In the genomic region with DNA sequence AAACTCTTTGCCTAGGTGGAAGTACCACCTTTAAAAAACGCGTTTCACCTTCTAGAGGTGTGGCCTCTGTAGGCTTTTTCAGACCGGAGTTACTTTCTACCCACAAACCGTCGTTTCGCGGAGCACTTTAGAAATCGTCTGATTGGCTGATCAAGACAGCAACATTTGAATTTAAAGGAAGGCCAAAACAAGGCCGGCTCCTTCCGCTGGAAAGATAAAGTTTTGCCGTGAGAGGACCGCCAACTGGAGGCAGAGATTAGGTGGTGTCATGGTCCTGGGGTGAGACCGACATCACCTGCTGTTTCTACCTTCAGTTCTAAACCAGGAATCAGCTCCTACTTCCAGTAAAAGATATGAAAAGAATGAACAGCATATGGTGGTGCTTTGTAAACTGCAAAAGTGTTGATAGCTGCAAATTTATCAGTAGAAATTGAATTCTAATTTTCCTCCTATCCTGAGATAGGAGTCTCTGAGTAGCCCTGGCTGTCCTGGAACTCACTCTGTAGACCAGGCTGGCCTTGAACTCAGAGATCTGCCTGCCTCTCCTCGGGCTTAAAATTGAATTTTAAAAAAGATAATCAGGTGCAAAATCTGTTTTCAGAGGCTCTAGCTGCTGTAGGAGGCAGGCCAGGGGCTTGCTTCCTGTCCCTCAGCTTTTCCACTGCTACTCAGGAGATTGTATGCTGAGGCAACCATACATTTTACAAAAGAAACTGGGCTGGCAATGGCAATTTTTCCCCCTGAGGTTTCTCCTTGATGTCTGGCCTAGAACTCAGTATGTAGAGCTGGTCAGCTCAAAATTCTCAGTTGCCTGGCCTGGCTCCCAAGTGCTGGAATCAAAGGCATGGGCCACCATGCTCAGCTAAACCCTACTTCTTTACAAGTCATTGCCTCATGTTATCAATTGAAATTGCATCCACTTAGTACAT, we compare ENCODE assay signal across 8 mouse cellular contexts. TPM values are rescaled to one million over a fixed set of nuclear protein-coding genes. Genes with fewer than 3 reads are reported as not detected.
DNase-seq lines count a peak whose midpoint lies in the region; ATAC-seq and TF ChIP-seq lines count a peak whose summit lies in the region.

No protein-coding gene starts in this region.

- H3K27ac ChIP-seq in embryonic facial prominence, embryonic 11.5 days (replicated peaks; ENCODE audit: low read depth, low read length): no peak overlapping the region
- no peak overlapping the region for H3K27ac ChIP-seq in intestine, postnatal 0 days (ENCODE audit: low read depth, low read length)
- no peak overlapping the region for H3K27ac ChIP-seq in neural tube, embryonic 15.5 days (replicated peaks)

- no peaks in the 10 kb centered on the region for H3K27me3 ChIP-seq in embryonic facial prominence, embryonic 11.5 days (ENCODE audit: control insufficient read depth, insufficient read depth, low read length)
- H3K27me3 ChIP-seq in intestine, postnatal 0 days (replicated peaks; ENCODE audit: control insufficient read depth, insufficient read depth, low read length): no peaks in the 10 kb centered on the region
- H3K27me3 ChIP-seq in neural tube, embryonic 15.5 days (replicated peaks): no peaks in the 10 kb centered on the region

- H3K36me3 ChIP-seq in embryonic facial prominence, embryonic 11.5 days (replicated peaks; ENCODE audit: control insufficient read depth, insufficient read depth, low read depth, low read length): no peaks in the 10 kb centered on the region; the same call in 1 of the 2 replicates
- peaks cover 21% of the 10 kb centered on the region for H3K36me3 ChIP-seq in intestine, postnatal 0 days (ENCODE audit: control insufficient read depth, insufficient read depth)
- peaks cover 21% of the 10 kb centered on the region for H3K36me3 ChIP-seq in neural tube, embryonic 15.5 days

- peak; percentile 42 for DNase-seq in adrenal gland, postnatal 14 days
- DNase-seq in adrenal gland, adult 18-20 months (ENCODE audit: low spot score in 2 of 2): no peak
- peak; percentile 57 to 61 for DNase-seq in B cell, adult 2 months
- DNase-seq in embryonic facial prominence, embryonic 11.5 days (ENCODE audit: low spot score): peak; percentile 70
- DNase-seq in right cerebral cortex, adult 2 months (ENCODE audit: low spot score in 2 of 2): no peak
- no peak for DNase-seq in left cerebral cortex, postnatal 10 days (ENCODE audit: extremely low spot score in 1 of 2, low spot score in 2 of 2)

- intact Hi-C loops in left cerebral cortex, postnatal 10 days (cut with DNase I): no loop called here

- 0 out of 2 replicates have a peak overlapping the region, but pooled peaks have one; percentile 10 for H3K4me2 ChIP-seq in embryonic facial prominence, embryonic 11.5 days (ENCODE audit: low read depth, low read length)
- H3K4me2 ChIP-seq in intestine, postnatal 0 days (replicated peaks; ENCODE audit: low read depth): peak overlapping the region; percentile 52
- H3K4me2 ChIP-seq in neural tube, embryonic 15.5 days: 0 out of 2 replicates have a peak overlapping the region, but pooled peaks have one; percentile 21

- H3K9ac ChIP-seq in embryonic facial prominence, embryonic 11.5 days (replicated peaks; ENCODE audit: low read length): no peak overlapping the region
- H3K9ac ChIP-seq in intestine, postnatal 0 days (ENCODE audit: low read depth, low read length): peak overlapping the region; percentile 13; the same call in 1 of the 2 replicates
- no peak overlapping the region for H3K9ac ChIP-seq in neural tube, embryonic 15.5 days (replicated peaks)

- no peaks in the 10 kb centered on the region for H3K9me3 ChIP-seq in embryonic facial prominence, embryonic 11.5 days (replicated peaks; ENCODE audit: control insufficient read depth, low read length)
- no peaks in the 10 kb centered on the region for H3K9me3 ChIP-seq in intestine, postnatal 0 days (ENCODE audit: control insufficient read depth)
- H3K9me3 ChIP-seq in neural tube, embryonic 15.5 days (replicated peaks): no peaks in the 10 kb centered on the region

- H3K4me1 ChIP-seq in embryonic facial prominence, embryonic 11.5 days (ENCODE audit: control insufficient read depth, insufficient read depth, low read length): no peaks in the 10 kb centered on the region
- 0 out of 2 replicates have a peak, but pooled peaks cover 6% of the 10 kb centered on the region for H3K4me1 ChIP-seq in intestine, postnatal 0 days (replicated peaks; ENCODE audit: control insufficient read depth, insufficient read depth, low read length)
- peaks cover 2% of the 10 kb centered on the region; the same call in 1 of the 2 replicates for H3K4me1 ChIP-seq in neural tube, embryonic 15.5 days

- ATAC-seq in embryonic facial prominence, embryonic 11.5 days (replicated peaks; ENCODE audit: insufficient number of reproducible peaks, low FRiP score, low TSS enrichment, low read depth): no peak
- ATAC-seq in intestine, postnatal 0 days: peak; percentile 63
- ATAC-seq in neural tube, embryonic 15.5 days (ENCODE audit: low FRiP score): no peak

- no peak for TF ChIP-seq CTCF in intestine, postnatal 0 days (IDR thresholded peaks at IDR 0.05; ENCODE audit: low read depth)

- no peak overlapping the region for H3K4me3 ChIP-seq in embryonic facial prominence, embryonic 11.5 days (ENCODE audit: low read depth, low read length)
- H3K4me3 ChIP-seq in intestine, postnatal 0 days (ENCODE audit: low read depth, low read length): peak overlapping the region; percentile 13
- no peak overlapping the region for H3K4me3 ChIP-seq in neural tube, embryonic 15.5 days (replicated peaks)

- WGBS in embryonic facial prominence, embryonic 11.5 days: 4% methylated on average over 14 of the region's 14 CpGs
- 3% methylated on average over 14 of the region's 14 CpGs for WGBS in intestine, postnatal 0 days
- 8% methylated on average over 14 of the region's 14 CpGs for WGBS in neural tube, embryonic 15.5 days

RNA-seq across cellular contexts. Expression of a gene that starts 14.0 kb away (rescaled TPM):
- 18.1 and 20.7 TPM in 2 replicates for total RNA-seq in adrenal gland, postnatal 14 days (2021)
- 10 to 100 TPM; 14.0 to 22.5 TPM for total RNA-seq in adrenal gland, adult 18-20 months (2021)
- polyA plus RNA-seq in embryonic facial prominence, embryonic 11.5 days (2014; fragmentation: Nextera tagmentation; extraction: Ambion mirVana): 22.8 and 24.4 TPM in 2 replicates
- polyA plus RNA-seq in intestine, postnatal 0 days (2015; fragmentation: Nextera tagmentation; extraction: Ambion mirVana): 9.2 and 9.6 TPM in 2 replicates
- polyA plus RNA-seq in neural tube, embryonic 15.5 days (2015; fragmentation: Nextera tagmentation; extraction: Ambion mirVana): 32.1 and 33.9 TPM in 2 replicates
- total RNA-seq in left cerebral cortex, postnatal 10 days (2021): 10 to 100 TPM; 26.1 to 26.2 TPM

RNA-seq across cellular contexts. Expression of a gene that starts 19.8 kb away (rescaled TPM):
- total RNA-seq in adrenal gland, postnatal 14 days (2021): 11.4 and 13.8 TPM in 2 replicates
- 10 to 100 TPM in 1 of 2 experiments, 1 to 10 TPM in 1; 9.3 to 10.0 TPM for total RNA-seq in adrenal gland, adult 18-20 months (2021)
- 5.7 and 7.7 TPM in 2 replicates for polyA plus RNA-seq in embryonic facial prominence, embryonic 11.5 days (2014; fragmentation: Nextera tagmentation; extraction: Ambion mirVana)
- 6.8 and 7.6 TPM in 2 replicates for polyA plus RNA-seq in intestine, postnatal 0 days (2015; fragmentation: Nextera tagmentation; extraction: Ambion mirVana)
- polyA plus RNA-seq in neural tube, embryonic 15.5 days (2015; fragmentation: Nextera tagmentation; extraction: Ambion mirVana): 14.2 and 17.0 TPM in 2 replicates
- total RNA-seq in left cerebral cortex, postnatal 10 days (2021): 1 to 10 TPM; 3.3 to 3.7 TPM

RNA-seq across cellular contexts. Expression of a gene that starts 26.9 kb away (rescaled TPM):
- not detected in 2 replicates for total RNA-seq in adrenal gland, postnatal 14 days (2021)
- total RNA-seq in adrenal gland, adult 18-20 months (2021): not detected
- polyA plus RNA-seq in embryonic facial prominence, embryonic 11.5 days (2014; fragmentation: Nextera tagmentation; extraction: Ambion mirVana): not detected in 2 replicates
- not detected in 2 replicates for polyA plus RNA-seq in intestine, postnatal 0 days (2015; fragmentation: Nextera tagmentation; extraction: Ambion mirVana)
- not detected in 2 replicates for polyA plus RNA-seq in neural tube, embryonic 15.5 days (2015; fragmentation: Nextera tagmentation; extraction: Ambion mirVana)
- total RNA-seq in left cerebral cortex, postnatal 10 days (2021): not detected

RNA-seq across cellular contexts. Expression of a gene that starts 28.3 kb away (rescaled TPM):
- total RNA-seq in adrenal gland, postnatal 14 days (2021): 8.4 and 9.7 TPM in 2 replicates
- 10 to 100 TPM; 10.5 to 10.8 TPM for total RNA-seq in adrenal gland, adult 18-20 months (2021)
- polyA plus RNA-seq in embryonic facial prominence, embryonic 11.5 days (2014; fragmentation: Nextera tagmentation; extraction: Ambion mirVana): 16.5 and 18.3 TPM in 2 replicates
- 9.4 and 10.5 TPM in 2 replicates for polyA plus RNA-seq in intestine, postnatal 0 days (2015; fragmentation: Nextera tagmentation; extraction: Ambion mirVana)
- 13.9 and 14.8 TPM in 2 replicates for polyA plus RNA-seq in neural tube, embryonic 15.5 days (2015; fragmentation: Nextera tagmentation; extraction: Ambion mirVana)
- 10 to 100 TPM; 13.4 to 13.7 TPM for total RNA-seq in left cerebral cortex, postnatal 10 days (2021)

RNA-seq across cellular contexts. Expression of a gene that starts 30.2 kb away (rescaled TPM):
- not detected in 2 replicates for total RNA-seq in adrenal gland, postnatal 14 days (2021)
- total RNA-seq in adrenal gland, adult 18-20 months (2021): not detected
- polyA plus RNA-seq in embryonic facial prominence, embryonic 11.5 days (2014; fragmentation: Nextera tagmentation; extraction: Ambion mirVana): 0.39 and 0.65 TPM in 2 replicates
- 0.39 and 0.46 TPM in 2 replicates for polyA plus RNA-seq in intestine, postnatal 0 days (2015; fragmentation: Nextera tagmentation; extraction: Ambion mirVana)
- polyA plus RNA-seq in neural tube, embryonic 15.5 days (2015; fragmentation: Nextera tagmentation; extraction: Ambion mirVana): 0.42 TPM in 1 of 2 replicates, not detected in the other
- not detected for total RNA-seq in left cerebral cortex, postnatal 10 days (2021)

Comparison
In these comparisons a context has a peak if more than half of its experiments do, and no peak if none do; other contexts are left out.
1. DNase-seq: peak in adrenal gland, postnatal 14 days (single experiment), B cell, adult 2 months (2 of 2) and embryonic facial prominence, embryonic 11.5 days (single experiment); none in adrenal gland, adult 18-20 months (0 of 2), right cerebral cortex, adult 2 months (0 of 2) and left cerebral cortex, postnatal 10 days (0 of 2).
2. Peak in every context shown above with its lines, with median percentiles within 50 percentile points of each other: H3K4me2 ChIP-seq.